In the genomic region with DNA sequence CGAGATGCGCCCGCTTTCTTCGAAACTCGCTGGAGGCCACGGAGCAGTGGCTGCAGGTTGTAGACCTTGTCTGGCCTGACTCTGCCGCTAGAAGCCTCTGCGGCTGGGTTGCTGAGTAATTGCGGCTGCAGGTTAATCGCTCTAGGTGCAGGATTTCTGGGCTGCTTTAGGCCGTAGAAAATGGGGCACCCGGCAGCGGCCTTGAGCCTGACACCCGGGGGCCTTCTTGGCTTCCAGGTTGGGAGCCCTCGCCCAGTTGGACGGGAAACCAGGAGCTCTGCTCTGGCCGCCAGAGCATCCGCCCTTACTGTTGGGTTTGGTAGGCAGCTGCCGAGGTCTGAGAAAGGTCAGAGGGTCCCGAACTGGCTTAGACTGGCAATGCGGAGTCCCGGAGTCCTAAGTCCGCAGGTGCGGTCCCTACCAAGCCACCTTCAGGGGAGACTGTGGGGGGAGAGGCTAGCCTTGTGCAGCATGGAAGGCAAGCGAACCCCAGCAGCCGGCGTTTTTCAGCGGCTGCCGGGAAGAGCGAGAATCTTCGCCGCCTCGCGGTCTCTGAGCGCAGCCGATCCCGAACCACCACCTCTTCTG, we compare ENCODE assay signal across 12 mouse cellular contexts. TPM values are rescaled to one million over a fixed set of nuclear protein-coding genes. Genes with fewer than 3 reads are reported as not detected.
DNase-seq lines count a peak whose midpoint lies in the region; ATAC-seq lines count a peak whose summit lies in the region.
"Had no signal": no experiment of that assay in that cellular context is flagged by ENCODE, and none has a peak within 500 bp of the region (broad histone marks: within the 10 kb centered on the region; RNA-seq: fewer than 3 reads in every experiment).

No protein-coding gene starts in this region.

- no peaks in the 10 kb centered on the region for H3K36me3 ChIP-seq in heart, embryonic 12.5 days
- H3K36me3 ChIP-seq in forebrain, embryonic 11.5 days (ENCODE audit: control insufficient read depth, insufficient read depth, low read length): no peaks in the 10 kb centered on the region
- no peaks in the 10 kb centered on the region for H3K36me3 ChIP-seq in neural tube, embryonic 11.5 days (ENCODE audit: control insufficient read depth, insufficient read depth, low read length)

- 1% methylated on average over 37 of the region's 37 CpGs for WGBS in heart, embryonic 12.5 days
- WGBS in forebrain, embryonic 11.5 days: under 1% methylated on average over 37 of the region's 37 CpGs
- 1% methylated on average over 37 of the region's 37 CpGs for WGBS in neural tube, embryonic 11.5 days

- intact Hi-C loops in heart, postnatal 25 days (cut with DNase I): loop anchor here (5.0 to 10.0 kb wide), 3 partner anchors 128 to 473 kb away; a partner anchor contains a TSS

- H3K9me3 ChIP-seq in heart, embryonic 12.5 days (replicated peaks): no peaks in the 10 kb centered on the region
- H3K9me3 ChIP-seq in forebrain, embryonic 11.5 days (ENCODE audit: control insufficient read depth, low read length): no peaks in the 10 kb centered on the region
- H3K9me3 ChIP-seq in neural tube, embryonic 11.5 days (ENCODE audit: control insufficient read depth, low read length): no peaks in the 10 kb centered on the region

- no peak for ATAC-seq in heart, embryonic 12.5 days (ENCODE audit: insufficient number of reproducible peaks, low FRiP score)
- no peak for ATAC-seq in forebrain, embryonic 11.5 days (replicated peaks; ENCODE audit: low FRiP score)
- ATAC-seq in neural tube, embryonic 11.5 days (ENCODE audit: insufficient read depth, low FRiP score, low TSS enrichment): no peak
- no peak for ATAC-seq in erythroid progenitor cell, adult 5-6 weeks (replicated peaks; ENCODE audit: low FRiP score, poor library complexity, severe bottlenecking)
- ATAC-seq: inflammation-experienced regulatory T-cells, adult 6 months had no signal

- H3K4me1 ChIP-seq in heart, embryonic 12.5 days (replicated peaks): peaks cover 32% of the 10 kb centered on the region
- H3K4me1 ChIP-seq in forebrain, embryonic 11.5 days (replicated peaks; ENCODE audit: control insufficient read depth, insufficient read depth, low read length): peaks cover 19% of the 10 kb centered on the region
- H3K4me1 ChIP-seq in neural tube, embryonic 11.5 days (ENCODE audit: control insufficient read depth, insufficient read depth, low read length): peaks cover 17% of the 10 kb centered on the region

- no peak overlapping the region for H3K27ac ChIP-seq in heart, embryonic 12.5 days (ENCODE audit: poor library complexity, severe bottlenecking)
- H3K27ac ChIP-seq in forebrain, embryonic 11.5 days (ENCODE audit: low read depth, low read length): no peak overlapping the region
- H3K27ac ChIP-seq in neural tube, embryonic 11.5 days (ENCODE audit: low read depth, low read length): no peak overlapping the region

- H3K9ac ChIP-seq in heart, embryonic 12.5 days: no peak overlapping the region
- no peak overlapping the region for H3K9ac ChIP-seq in forebrain, embryonic 11.5 days (ENCODE audit: low read length)
- H3K9ac ChIP-seq in neural tube, embryonic 11.5 days (ENCODE audit: low read length): peak overlapping the region; percentile 40

- DNase-seq in heart, postnatal 25 days (ENCODE audit: low spot score): no peak
- DNase-seq in forebrain, embryonic 11.5 days (ENCODE audit: low spot score): peak; percentile 71
- peak; percentile 54 for DNase-seq in kidney, adult 9 months
- DNase-seq in neural tube, embryonic 11.5 days (ENCODE audit: low spot score): peak; percentile 60
- DNase-seq in yolk sac, embryonic 10.5 days (ENCODE audit: low spot score): no peak
- no peak for DNase-seq in cerebellum, postnatal 36 days
- DNase-seq: gastrocnemius, postnatal 36 days; lung, postnatal 36 days; retina, postnatal 1 day had no signal

- peak overlapping the region; percentile 35 for H3K4me2 ChIP-seq in heart, embryonic 12.5 days
- H3K4me2 ChIP-seq in forebrain, embryonic 11.5 days (ENCODE audit: low read depth, low read length, severe bottlenecking): peak overlapping the region; percentile 15; the same call in 1 of the 2 replicates
- peak overlapping the region; percentile 24 for H3K4me2 ChIP-seq in neural tube, embryonic 11.5 days (ENCODE audit: low read depth)

- H3K27me3 ChIP-seq in heart, embryonic 12.5 days (replicated peaks): peaks cover 91% of the 10 kb centered on the region
- peaks cover 82% of the 10 kb centered on the region for H3K27me3 ChIP-seq in forebrain, embryonic 11.5 days (ENCODE audit: control insufficient read depth, insufficient read depth, low read length)
- peaks cover 88% of the 10 kb centered on the region for H3K27me3 ChIP-seq in neural tube, embryonic 11.5 days (ENCODE audit: control insufficient read depth, insufficient read depth, low read length)

- H3K4me3 ChIP-seq in heart, embryonic 12.5 days: 0 out of 2 replicates have a peak overlapping the region, but pooled peaks have one; percentile 9
- H3K4me3 ChIP-seq in forebrain, embryonic 11.5 days (ENCODE audit: low read depth, low read length): no peak overlapping the region
- peak overlapping the region; percentile 28 for H3K4me3 ChIP-seq in neural tube, embryonic 11.5 days (ENCODE audit: low read depth, low read length)

RNA-seq across cellular contexts. Expression of a gene that starts 3.8 kb away (rescaled TPM):
- polyA plus RNA-seq in heart, embryonic 12.5 days (2016; fragmentation: Nextera tagmentation; extraction: Ambion mirVana): not detected in 2 replicates
- not detected for total RNA-seq in heart, postnatal 25 days (2021)
- 0.20 and 0.39 TPM in 2 replicates for polyA plus RNA-seq in forebrain, embryonic 11.5 days (2014; fragmentation: Nextera tagmentation; extraction: Ambion mirVana)
- polyA plus RNA-seq in neural tube, embryonic 11.5 days (2014; fragmentation: Nextera tagmentation; extraction: Ambion mirVana): 7.4 and 8.0 TPM in 2 replicates
- total RNA-seq in erythroid progenitor cell, adult 5-6 weeks (2015; ENCODE audit: low replicate concordance): not detected in 2 replicates
- total RNA-seq in erythroid progenitor cell, adult 5-6 weeks (2017; ENCODE audit: low replicate concordance): not detected in 2 replicates
- total RNA-seq: gastrocnemius, postnatal 36 days had no signal
- polyA plus RNA-seq: inflammation-experienced regulatory T-cells, adult 6 months had no signal

Comparison
In these comparisons a context has a peak if more than half of its experiments do, and no peak if none do; other contexts are left out.
1. DNase-seq: peak in forebrain, embryonic 11.5 days (single experiment), kidney, adult 9 months (single experiment) and neural tube, embryonic 11.5 days (single experiment); none in heart, postnatal 25 days (single experiment), yolk sac, embryonic 10.5 days (single experiment) and cerebellum, postnatal 36 days (0 of 2).
2. Peak in every context shown above with its lines, with median percentiles within 50 percentile points of each other: H3K4me2 ChIP-seq.